Mouse (Mus musculus) frontal cortex, postnatal 25 days (tissue): ENCODE measurements around the gene Sdhaf1.

Experiments used
- DNase-seq, 2 experiments: peaks; one replicate each; pipeline ENCODE4 v3.0.0; 2022; ENCODE audit warnings: low spot score in 2 of 2

The Sdhaf1 gene

GRCm38 (mm10) chr7:30293795-30294194 lies 29.9 kb downstream of the Sdhaf1 start:
- DNase-seq, result no peak

- DNase-seq, result peak; percentile 83 to 84
Measured at GRCm38 (mm10) chr7:30291215-30292131, 32.2 kb downstream of the Sdhaf1 start, which contains the start of gene Clip3. Clip3 (plus strand) TSS chr7:30291728.

GRCm38 (mm10) chr7:30289714-30290399 lies 33.8 kb downstream of the Sdhaf1 start:
- no peak for DNase-seq

- DNase-seq, result no peak
Measured at GRCm38 (mm10) chr7:30289071-30289713, 34.5 kb downstream of the Sdhaf1 start.

GRCm38 (mm10) chr7:30288046-30288445 lies 35.6 kb downstream of the Sdhaf1 start:
- DNase-seq, result no peak

GRCm38 (mm10) chr7:30286701-30287410 lies 36.8 kb downstream of the Sdhaf1 start:
- no peak for DNase-seq

- DNase-seq, result no peak
Measured at GRCm38 (mm10) chr7:30282740-30283139, 41.0 kb downstream of the Sdhaf1 start.

GRCm38 (mm10) chr7:30281522-30281921 lies 42.2 kb downstream of the Sdhaf1 start:
- no peak for DNase-seq

- peak; percentile 72 to 76 for DNase-seq
Measured at GRCm38 (mm10) chr7:30280670-30281138, 43.0 kb downstream of the Sdhaf1 start.

GRCm38 (mm10) chr7:30279951-30280669 lies 43.6 kb downstream of the Sdhaf1 start, which contains the start of the genes Thap8 and Wdr62:
Thap8 (plus strand) TSS chr7:30280094.
Wdr62 (minus strand) TSS chr7:30280419.
- DNase-seq, result peak; percentile 74 to 81

GRCm38 (mm10) chr7:30279536-30279935 lies 44.2 kb downstream of the Sdhaf1 start:
- DNase-seq, result no peak

GRCm38 (mm10) chr7:30278911-30279310 lies 44.8 kb downstream of the Sdhaf1 start:
- DNase-seq, result no peak

GRCm38 (mm10) chr7:30274383-30274782 lies 49.3 kb downstream of the Sdhaf1 start:
- no peak for DNase-seq
